Comparison of ENCODE assay signal across 25 mouse cellular contexts in the genomic region with DNA sequence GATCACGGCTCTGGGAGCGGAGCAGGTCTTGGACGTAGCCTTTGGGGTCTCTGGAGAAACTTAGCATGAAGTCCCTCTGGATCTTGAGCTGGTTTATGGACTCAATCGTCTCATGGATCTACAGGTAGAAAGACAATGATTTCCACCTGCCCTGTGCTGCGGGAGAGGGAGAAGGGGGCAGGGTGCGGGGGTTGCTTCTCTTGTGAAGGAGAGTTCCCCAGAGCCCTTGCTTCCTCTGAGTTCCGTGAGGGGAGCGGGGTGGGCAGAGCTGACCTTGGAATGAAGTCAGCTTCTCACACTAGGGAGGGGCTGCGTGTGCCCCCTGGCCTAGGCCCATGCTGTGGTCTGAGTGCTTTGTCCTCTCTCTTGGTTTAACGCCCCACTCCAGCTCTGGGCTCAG. TPM values are rescaled to one million over a fixed set of nuclear protein-coding genes. Genes with fewer than 3 reads are reported as not detected.
"Had no signal": no experiment of that assay in that cellular context is flagged by ENCODE, and none has a peak within 500 bp of the region (broad histone marks: within the 10 kb centered on the region; RNA-seq: fewer than 3 reads in every experiment).

No protein-coding gene starts in this region.

- DNase-seq: liver, postnatal 0 days; lung, adult 2 months; lung, postnatal 14 days; lung, postnatal 36 days; retina, postnatal 1 day; right cerebral cortex, adult 18-20 months; right cerebral cortex, postnatal 25 days; right cerebral cortex, postnatal 4 days; spleen, adult 18-20 months; thymus, adult 18-20 months; thymus, postnatal 14 days; thymus, postnatal 36 days had no signal

- H3K27ac ChIP-seq: lung, embryonic 15.5 days; midbrain, embryonic 13.5 days; midbrain, embryonic 15.5 days; neural tube, embryonic 13.5 days; neural tube, embryonic 15.5 days had no signal

- H3K9ac ChIP-seq: liver, postnatal 0 days; lung, embryonic 15.5 days; midbrain, embryonic 13.5 days; midbrain, embryonic 15.5 days; neural tube, embryonic 13.5 days; neural tube, embryonic 15.5 days had no signal

- ATAC-seq: liver, postnatal 0 days; midbrain, embryonic 13.5 days; midbrain, embryonic 15.5 days had no signal

- H3K4me3 ChIP-seq: lung, embryonic 15.5 days; midbrain, embryonic 10.5 days; midbrain, embryonic 13.5 days; midbrain, embryonic 15.5 days; myocyte; neural tube, embryonic 13.5 days; neural tube, embryonic 15.5 days had no signal

- H3K27me3 ChIP-seq: midbrain, embryonic 15.5 days; neural tube, embryonic 15.5 days had no signal

- H3K4me2 ChIP-seq: lung, embryonic 15.5 days; midbrain, embryonic 13.5 days; midbrain, embryonic 15.5 days; neural tube, embryonic 13.5 days; neural tube, embryonic 15.5 days had no signal

- H3K9me3 ChIP-seq: lung, embryonic 15.5 days; midbrain, embryonic 10.5 days; midbrain, embryonic 13.5 days; midbrain, embryonic 15.5 days; neural tube, embryonic 13.5 days; neural tube, embryonic 15.5 days had no signal

RNA-seq across cellular contexts. Expression of gene Smarcd3, which starts 31.0 kb away (rescaled TPM):
- total RNA-seq: megakaryocyte-erythroid progenitor cell, adult 5-6 weeks had no signal

RNA-seq across cellular contexts. Expression of gene 4931409K22Rik, which starts 36.6 kb away (rescaled TPM):
- total RNA-seq: megakaryocyte, adult 5-6 weeks; megakaryocyte-erythroid progenitor cell, adult 5-6 weeks had no signal
- polyA plus RNA-seq: liver, postnatal 0 days; lung, adult 2 months; lung, embryonic 15.5 days; lung, postnatal 0 days; midbrain, embryonic 15.5 days; myocyte; neural tube, embryonic 11.5 days; small intestine, adult 2 months; thymus, postnatal 0 days had no signal

RNA-seq across cellular contexts. Expression of gene Asb10, which starts 52.5 kb away (rescaled TPM):
- total RNA-seq: megakaryocyte, adult 5-6 weeks; megakaryocyte-erythroid progenitor cell, adult 5-6 weeks had no signal
